Mouse (Mus musculus): Measurements from ENCODE around the gene Mat2a.
A peak's percentile ranks its signal among the peaks of the same experiment; 100 is the strongest.
"Not testable (repeated sequence)": the region's sequence is repeated elsewhere in the genome, so short reads cannot be mapped to it uniquely, and the experiment has no call there.

Mat2a gene

DNA sequence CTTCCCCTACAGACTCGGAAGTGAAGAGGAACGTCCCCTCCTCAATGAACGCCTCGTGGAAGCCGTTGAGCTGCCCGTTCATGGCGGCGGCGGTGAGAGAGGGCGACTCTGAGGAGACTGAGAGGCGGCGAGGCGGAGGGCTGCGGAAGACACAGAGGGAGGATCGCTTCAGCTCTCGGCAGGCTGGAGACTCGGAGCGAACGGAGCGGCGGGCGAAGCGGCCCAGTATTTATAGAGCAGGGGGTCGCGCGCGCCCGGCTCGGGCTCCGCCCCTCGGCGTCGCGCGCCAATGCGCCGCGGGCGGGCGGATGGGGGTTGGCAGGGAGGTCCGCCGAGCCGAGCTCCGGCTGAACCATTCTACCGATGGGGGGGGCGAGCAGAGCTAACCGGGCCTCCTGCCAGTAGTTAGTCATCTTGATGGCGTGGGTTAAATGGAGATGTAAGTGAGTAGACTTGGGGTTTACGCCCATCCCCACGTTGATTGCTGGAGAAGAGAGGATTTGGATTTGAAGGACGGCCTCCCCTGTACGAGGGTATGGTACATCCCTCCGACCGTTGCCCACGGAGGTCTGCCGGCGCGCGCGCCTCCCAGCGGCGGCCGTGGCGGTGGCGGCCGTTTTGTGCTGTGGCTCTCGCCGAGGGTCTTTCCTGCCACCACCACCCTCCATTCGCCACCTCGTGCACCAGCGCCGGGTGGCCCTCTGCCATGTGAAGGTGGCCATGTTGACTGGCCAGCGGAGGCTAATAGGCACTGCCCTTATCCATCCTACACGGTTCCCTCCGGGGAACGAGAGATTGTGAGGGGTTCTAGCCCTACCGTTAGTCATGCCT is at the start of gene Mat2a:
Gene Mat2a, minus strand, starts transcription at position 204 of the 831 bp plus-strand sequence.
- DNase-seq (ENCODE audit: low read depth, low spot score) = peak; percentile 96

DNA sequence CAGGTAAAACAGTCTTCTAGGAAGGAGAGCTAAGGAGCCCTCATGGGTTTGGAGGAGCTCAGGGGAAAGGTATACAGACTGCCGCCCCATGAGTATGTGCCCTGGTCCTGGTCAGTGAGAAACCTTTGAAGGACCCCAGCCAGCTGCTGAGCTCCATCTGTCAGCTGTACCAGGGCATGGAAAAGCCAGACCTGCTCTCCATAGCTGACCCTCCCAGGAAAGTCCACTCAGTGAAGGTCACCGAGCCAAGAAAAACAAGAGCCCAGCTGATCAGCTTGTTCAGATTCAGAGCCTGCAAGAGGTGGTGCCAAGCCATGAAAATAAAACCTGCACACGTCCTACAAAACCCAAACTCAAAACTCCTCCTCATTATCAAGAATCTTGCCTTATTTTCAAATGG is 49.5 kb upstream of the Mat2a start:
- DNase-seq (ENCODE audit: low read depth, low spot score) = no peak

DNA sequence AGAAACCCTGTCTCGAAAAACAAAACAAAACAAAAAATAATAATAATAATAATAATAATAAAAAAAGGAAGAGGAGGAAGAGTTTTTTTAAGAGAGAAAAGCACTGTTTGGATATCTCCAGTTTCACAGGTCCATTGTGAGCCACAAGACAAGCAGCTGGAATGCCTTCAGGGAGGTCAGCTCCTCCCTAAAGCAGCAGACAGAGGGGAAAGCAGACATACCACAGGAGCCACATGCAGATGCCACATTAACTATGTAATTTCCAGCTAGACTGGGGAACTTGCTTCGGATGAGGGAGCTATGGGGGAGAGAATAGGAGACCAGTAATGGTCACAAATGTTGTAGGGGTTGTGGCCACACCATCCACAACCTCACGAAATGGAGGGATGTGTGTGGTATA is 47.9 kb upstream of the Mat2a start:
- peak; percentile 32 for DNase-seq (ENCODE audit: low read depth, low spot score)

DNA sequence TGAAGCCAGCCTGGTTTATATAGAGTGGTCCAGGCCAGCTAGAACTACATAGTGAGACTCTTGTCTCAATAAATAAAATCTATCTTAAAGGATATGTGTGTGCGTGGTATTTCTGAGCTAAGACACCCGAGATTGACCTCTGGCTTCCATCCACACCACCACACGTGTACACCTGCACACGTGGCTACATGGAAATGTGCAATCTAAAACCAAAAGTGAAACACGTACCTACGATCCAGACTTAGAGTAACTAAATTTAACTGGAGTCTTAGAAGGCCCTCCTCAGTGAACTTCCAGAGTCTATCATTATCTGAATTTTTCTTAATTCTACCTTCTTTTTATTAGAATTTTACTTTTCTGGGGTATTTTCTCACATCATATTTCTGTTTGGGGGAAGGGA is 46.9 kb upstream of the Mat2a start:
- no peak for DNase-seq (ENCODE audit: low read depth, low spot score)

GRCm38 (mm10) chr6:72484887-72485286 is 45.5 kb upstream of the Mat2a start:
- DNase-seq (ENCODE audit: low read depth, low spot score) = no peak

DNA sequence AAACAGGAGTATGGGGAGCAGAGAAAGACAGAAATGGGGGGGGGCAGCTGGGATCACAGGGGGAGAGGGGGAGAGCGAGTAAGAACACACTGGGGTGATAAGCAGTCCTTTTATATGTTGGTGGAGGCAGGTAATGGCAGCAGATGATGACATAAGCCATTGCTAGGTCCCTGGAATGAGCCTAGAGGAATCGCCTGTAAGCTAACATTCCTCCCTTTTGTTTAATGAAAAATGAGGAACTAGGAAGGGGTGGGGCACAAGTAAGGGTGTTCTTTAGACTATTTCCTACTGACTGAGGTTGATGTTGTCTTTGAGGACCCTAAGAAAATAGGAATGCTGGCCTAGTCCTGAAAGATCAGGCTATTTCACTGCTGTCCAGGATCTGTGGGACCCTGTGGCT is 42.8 kb upstream of the Mat2a start:
- peak; percentile 36 for DNase-seq (ENCODE audit: low read depth, low spot score)

- no peak for DNase-seq (ENCODE audit: low read depth, low spot score)
Observed at GRCm38 (mm10) chr6:72480422-72480702, 41.0 kb upstream of the Mat2a start.

- DNase-seq (ENCODE audit: low read depth, low spot score) = no peak
Observed at GRCm38 (mm10) chr6:72479645-72480421, 40.5 kb upstream of the Mat2a start.

GRCm38 (mm10) chr6:72478691-72479090 is 39.3 kb upstream of the Mat2a start:
- not testable (repeated sequence) for DNase-seq (ENCODE audit: low read depth, low spot score)

DNA sequence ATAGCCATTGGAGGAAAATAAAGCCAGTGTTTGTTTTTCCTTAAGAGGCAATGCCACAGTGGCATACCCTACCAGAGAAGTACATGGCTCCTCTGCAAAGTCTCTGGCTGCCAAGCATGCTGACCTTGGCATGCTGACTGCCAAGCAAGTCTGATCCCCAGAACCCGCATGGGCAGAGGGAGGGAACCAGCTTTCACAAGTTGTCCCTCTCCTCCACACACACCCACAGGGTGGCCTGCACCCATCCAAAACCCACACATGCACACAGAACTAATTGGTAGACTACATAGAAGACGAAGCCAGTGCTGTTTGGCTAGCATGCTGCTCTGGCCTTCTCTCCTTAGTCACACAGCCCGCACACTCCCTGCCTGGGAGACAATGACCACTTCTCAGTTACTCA is 38.3 kb upstream of the Mat2a start:
- no peak for DNase-seq (ENCODE audit: low read depth, low spot score)

DNA sequence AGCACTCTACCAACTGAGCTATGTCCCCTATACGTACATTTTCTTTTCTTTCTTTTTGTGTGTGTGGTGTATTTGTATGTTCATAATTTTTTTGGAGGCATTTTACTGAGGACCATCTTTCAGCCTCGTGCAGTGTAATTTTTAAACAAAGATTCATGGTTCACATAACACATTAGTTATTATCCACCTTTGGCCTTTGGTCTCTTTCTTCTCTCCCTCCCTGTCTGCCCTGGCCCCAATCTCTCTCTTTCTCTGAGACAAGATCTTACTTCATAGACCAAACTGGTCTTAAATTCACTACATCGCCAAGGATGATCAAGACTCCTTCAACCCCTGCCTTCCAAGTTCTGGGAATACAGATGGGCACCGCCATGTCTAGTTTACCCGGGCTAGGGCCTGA is 37.5 kb upstream of the Mat2a start:
- no peak for DNase-seq (ENCODE audit: low read depth, low spot score)

DNA sequence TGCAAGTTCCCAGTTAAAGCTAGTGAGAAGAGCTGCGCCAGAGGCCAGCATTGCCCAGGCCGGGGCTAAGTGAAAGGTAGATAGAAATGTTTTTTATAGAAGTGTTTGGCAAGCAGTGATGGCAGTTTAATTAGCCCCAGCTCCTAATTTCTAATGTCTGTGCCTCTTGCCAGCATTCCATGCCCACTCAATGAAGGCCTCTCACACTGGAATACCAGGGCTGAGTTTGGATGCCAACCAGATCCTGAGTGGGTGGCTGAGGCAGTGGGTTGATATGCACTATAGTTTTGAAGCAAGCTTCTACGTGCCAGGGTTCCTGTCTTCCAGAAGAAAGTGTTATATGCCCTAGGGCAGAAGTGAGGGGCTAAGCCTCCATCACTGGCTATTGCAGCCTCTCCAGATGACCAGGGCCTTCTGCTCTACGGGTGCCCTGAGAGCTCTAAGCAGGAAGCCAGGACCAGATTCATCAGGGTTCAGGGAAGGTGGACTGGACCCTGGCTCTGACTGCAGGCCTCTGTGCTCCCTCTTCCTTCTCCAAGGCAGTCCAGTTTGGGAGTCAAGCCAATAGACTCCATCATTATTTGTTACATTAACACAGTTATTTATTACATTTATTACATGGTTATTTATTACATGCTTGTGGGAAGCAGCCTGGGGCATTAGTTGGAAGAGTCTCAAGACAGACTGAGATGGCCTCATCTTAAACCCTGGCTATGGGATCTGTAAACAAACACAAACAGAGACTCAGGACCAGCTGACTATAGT is 36.0 kb upstream of the Mat2a start:
- no peak for DNase-seq (ENCODE audit: low read depth, low spot score)

DNA sequence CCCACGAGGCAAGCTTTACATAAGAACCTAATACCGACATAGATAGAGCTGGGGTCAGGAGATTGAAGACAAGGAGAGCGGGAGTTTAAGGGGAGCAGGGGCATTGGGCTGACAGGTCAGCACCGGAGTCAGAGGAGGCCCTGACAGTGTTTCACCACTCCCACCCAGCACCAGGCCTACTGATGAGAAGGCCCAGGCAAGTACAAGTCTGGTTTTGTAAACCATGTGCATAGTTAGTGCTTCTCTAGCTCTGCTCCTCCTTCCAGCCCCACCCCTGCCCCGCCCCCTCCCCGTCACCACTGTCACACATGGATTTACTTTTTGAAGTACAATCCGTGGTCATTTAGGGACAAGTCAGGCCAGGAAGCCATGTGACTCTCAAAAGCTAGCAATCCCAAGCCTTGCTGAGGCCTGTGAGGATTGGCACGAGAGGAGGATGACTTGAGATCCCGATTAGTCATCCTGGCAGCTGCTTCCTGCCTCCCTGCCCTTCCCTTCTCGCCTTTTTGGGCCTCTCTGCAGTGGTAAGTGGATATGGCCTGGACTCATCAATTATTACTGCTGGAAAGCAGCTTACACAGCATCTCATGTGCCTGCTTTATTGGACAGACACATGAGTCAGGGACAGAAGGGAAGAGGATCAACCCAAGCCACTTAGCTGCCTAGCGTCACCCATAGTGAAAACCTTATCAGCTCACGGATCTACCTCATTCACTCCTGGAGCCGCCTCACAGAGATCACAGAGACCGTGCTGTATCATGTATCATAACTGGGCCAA is 34.1 kb upstream of the Mat2a start:
- no peak for DNase-seq (ENCODE audit: low read depth, low spot score)

- no peak for DNase-seq (ENCODE audit: low read depth, low spot score)
Observed at GRCm38 (mm10) chr6:72466171-72466570, 26.8 kb upstream of the Mat2a start.

DNA sequence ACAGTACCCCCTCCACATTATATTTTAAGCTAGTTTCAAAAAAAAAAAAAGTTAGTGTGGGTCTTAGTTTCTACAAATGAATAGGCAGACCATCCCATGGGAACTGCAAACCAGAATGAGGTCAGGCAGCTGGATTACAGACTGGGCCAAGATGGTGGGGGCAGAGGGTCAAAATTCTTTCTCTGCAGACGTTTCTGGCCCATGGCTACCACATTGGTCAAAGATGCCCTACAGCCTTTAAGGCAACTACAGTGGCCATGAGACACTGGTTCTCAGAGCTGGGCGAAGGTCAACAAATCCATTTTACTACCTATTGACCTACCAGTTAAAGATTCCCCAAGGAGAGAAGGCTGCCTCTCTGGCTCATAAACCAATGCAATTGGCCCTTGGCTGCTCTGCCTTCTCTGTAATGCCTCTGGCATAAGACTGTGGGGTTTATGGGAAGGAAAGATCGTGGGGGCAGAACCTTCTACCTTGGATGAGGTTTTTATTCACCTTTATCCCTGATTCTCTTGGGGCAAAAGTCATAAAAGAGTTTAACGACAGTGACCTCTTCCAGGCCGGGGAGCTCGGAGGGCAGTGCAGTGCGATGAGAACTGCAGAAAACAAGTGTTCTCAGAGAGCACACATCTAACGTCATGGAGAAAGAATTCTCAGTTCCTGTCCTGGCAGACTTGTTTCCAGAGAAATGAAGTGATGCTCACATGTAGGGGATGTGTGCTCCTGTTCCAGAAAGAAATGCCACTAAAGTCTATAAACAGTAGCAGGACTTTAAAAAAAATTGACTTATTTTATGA is 26.2 kb upstream of the Mat2a start:
- DNase-seq (ENCODE audit: low read depth, low spot score) = no peak

DNA sequence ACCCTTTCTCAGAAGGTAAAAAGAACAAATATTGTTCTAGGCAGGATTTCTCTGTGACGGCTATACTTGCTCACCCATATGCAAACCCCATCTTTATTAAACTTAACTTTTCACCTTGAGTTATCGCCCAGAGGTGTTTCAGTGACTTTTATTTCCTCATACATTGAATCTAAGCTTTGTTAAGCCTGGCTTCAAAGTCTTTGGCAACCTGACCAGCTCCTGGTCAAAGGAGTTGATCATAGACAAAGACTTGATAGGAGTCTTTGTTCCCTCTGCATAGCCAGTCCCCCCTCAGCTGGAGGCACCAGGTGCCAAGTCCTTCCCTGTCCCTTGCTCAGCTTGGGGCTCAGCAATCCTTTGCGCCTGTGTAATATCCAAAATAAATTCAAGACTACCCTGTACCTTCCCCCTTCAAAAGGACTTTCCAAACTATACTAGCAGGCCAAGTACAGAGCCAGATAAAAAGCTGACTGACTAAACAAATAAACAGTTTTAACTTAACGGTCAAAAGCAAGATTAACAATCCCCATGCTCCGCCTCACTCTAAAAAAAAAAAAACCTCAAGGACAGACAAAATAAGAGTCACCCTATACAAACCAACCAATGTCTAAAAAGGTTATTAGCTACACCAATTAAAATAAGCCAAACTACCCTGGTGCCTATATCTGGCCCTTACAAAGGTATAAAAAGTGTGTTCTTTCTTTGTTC is 23.3 kb upstream of the Mat2a start:
- not testable (repeated sequence) for DNase-seq (ENCODE audit: low read depth, low spot score)

DNA sequence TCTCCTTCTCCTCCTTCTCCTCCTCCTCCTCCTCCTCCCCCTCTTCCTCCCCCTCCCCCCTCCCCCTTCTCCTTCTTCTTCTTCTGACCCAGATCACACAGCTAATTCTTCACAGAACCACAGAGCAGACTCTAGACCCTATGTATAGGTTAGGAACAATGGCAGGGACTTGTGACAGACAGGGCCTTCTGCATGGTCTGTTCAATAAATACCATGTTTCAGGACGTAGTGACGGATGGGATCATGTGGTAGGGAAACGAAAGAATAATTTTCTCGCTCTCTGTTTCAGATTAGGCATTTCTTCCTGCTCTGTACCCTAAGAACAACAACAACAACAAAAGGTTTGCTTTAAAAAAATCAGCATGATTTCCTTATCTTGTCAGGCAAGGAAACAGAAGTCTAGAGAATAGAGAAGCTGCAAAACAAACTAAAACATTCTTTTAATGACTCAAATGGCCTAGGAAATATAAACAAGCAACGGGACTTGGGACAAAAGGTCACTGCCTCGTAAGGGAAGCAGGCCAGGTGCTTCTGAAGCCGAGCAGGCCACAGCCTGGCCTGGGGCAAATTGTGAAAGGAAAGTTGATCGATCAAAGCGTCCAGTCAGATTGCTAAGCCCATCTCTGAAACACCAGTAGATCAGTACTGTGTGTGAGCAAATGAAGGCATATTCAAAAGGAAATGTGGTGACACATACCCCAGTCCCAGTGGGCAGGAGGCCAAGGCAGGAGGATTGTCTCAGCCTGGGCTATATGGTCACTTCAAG is 20.9 kb upstream of the Mat2a start:
- no peak for DNase-seq (ENCODE audit: low read depth, low spot score)

- no peak for DNase-seq (ENCODE audit: low read depth, low spot score)
Observed at GRCm38 (mm10) chr6:72458921-72459320, 19.6 kb upstream of the Mat2a start.

- DNase-seq (ENCODE audit: low read depth, low spot score) = no peak
Observed at GRCm38 (mm10) chr6:72458418-72458817, 19.1 kb upstream of the Mat2a start.
